Mouse (Mus musculus) lung, adult 2 months (tissue): ENCODE results near the gene Kncn. TPM values are rescaled to one million over a fixed set of nuclear protein-coding genes. Genes with fewer than 3 reads are reported as not detected.

Experiments
- DNase-seq: peaks from one replicate; pipeline ENCODE4 v3.0.0; 2022
- H3K4me1 ChIP-seq: fragments of 200-500 bp; 2 replicates; pipeline ENCODE4 v1.6.1; 2011; ENCODE audit warnings: low read length; ENCODE audit not compliant: control insufficient read depth, insufficient read depth
- H3K4me3 ChIP-seq: fragments of 200-500 bp; replicated peaks from 2 replicates; pipeline ENCODE3; 2011; ENCODE audit warnings: low read depth, mild to moderate bottlenecking, control low read depth, low read length; ENCODE audit errors: extremely low read depth
- CTCF ChIP-seq: fragments of 200-500 bp; IDR thresholded peaks from 2 replicates; pipeline ENCODE4 v1.5.1; 2011; ENCODE audit warnings: mild to moderate bottlenecking, low read length, control low read depth; ENCODE audit not compliant: insufficient read depth
- POLR2A ChIP-seq: fragments of 200-500 bp; IDR thresholded peaks from 2 replicates; pipeline ENCODE4 v1.6.1; 2011; ENCODE audit warnings: low read depth, mild to moderate bottlenecking, control low read depth, low read length, borderline replicate concordance; ENCODE audit errors: extremely low read depth
- WGBS: fragments of 180-500 bp; shearing (Covaris S2); methylation state at CpG from one replicate; pipeline ENCODE4 v1.1.7; 2018; 5-methylcytosine and 5-hydroxymethylcytosine counted together
- polyA plus RNA-seq: library from polyadenylated mRNA; depleted of rRNA; stranded (reverse); fragments of >200 nt; gene quantifications from 2 replicates; pipeline ENCODE4 v1.2.3, GENCODE M21; 2012

Gene Kncn
- polyA plus RNA-seq, 1 experiment: not detected

GRCm38 (mm10) chr4:115894281-115894680 lies 10.1 kb downstream of the Kncn start:
- 23% methylated on average over 3 of the region's 3 CpGs for WGBS
- H3K4me1 ChIP-seq: peaks cover 4% of the 10 kb centered on the region
- no peak overlapping the region for H3K4me3 ChIP-seq
- no peak for DNase-seq
- TF ChIP-seq POLR2A (no peak), CTCF (no peak)

DNA sequence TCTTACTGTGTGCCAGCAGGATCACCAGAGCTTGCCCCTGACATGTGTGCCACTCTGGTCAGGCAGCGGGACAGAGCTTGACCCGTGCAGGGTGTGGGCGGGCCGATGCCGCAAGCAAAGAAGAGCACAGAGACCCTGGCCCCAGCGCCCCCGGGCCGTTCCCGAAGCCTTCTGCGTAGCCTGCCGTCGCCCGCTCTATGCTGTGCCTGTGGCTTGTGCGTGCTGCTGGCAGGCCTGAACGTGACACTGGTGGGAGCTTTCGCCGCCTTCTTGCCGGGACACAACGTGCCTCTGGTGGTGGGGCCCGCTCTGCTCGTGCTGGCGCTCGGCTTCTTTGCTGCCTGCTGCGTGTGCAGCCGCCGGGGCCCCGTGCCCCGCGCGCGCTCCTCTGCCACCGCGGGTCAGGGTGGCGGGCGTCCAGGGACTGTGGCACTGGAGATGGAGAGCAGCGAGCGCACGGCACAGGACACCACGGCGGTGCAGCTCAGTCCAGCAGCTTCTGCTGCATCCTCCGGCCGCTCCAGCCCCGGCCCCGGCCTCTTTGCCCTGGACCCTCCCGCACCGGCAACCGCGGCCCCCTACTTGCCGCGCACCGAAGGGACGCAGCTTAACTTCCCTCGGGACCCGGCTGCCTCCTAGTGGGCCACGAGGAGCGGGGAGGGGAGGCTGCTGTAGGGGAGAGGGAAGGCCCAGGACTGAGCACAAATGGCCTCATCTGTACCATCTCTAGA lies 13.9 kb downstream of the Kncn start:
- peak overlapping the region; percentile 9 for H3K4me3 ChIP-seq
- H3K4me1 ChIP-seq: no peaks in the 10 kb centered on the region
- no peak for TF ChIP-seq POLR2A
- TF ChIP-seq CTCF: 0 out of 2 replicates have a peak, but pooled peaks have one; percentile 7
- 3% methylated on average over 56 of the region's 56 CpGs for WGBS
- DNase-seq: no peak

DNA sequence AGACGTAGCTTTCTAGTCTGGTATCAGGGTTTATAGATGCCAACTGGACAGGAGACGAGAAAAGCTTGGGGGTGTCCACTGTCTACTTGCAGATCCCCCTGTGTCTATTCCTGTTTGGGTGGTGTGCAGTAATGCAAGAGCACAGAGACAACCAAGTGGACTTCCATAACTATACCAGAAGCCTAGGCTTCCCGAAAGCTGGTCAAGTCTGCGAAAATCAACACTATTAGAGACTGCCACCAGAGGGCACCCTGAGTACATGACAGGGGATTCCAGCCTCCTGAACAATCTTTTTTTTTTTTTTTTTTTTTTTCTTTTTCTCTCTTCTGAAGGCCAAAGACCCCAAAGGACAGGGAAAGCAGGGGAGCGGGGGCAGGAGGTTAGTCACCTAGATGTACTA lies 18.6 kb downstream of the Kncn start:
- 15% methylated on average over 5 of the region's 5 CpGs for whole genome bisulfite sequencing
- peak; percentile 76 for DNase-seq
- TF ChIP-seq POLR2A (no peak), CTCF (peak; percentile 57)
- H3K4me3 ChIP-seq: no peak overlapping the region
- no peaks in the 10 kb centered on the region for H3K4me1 ChIP-seq

DNA sequence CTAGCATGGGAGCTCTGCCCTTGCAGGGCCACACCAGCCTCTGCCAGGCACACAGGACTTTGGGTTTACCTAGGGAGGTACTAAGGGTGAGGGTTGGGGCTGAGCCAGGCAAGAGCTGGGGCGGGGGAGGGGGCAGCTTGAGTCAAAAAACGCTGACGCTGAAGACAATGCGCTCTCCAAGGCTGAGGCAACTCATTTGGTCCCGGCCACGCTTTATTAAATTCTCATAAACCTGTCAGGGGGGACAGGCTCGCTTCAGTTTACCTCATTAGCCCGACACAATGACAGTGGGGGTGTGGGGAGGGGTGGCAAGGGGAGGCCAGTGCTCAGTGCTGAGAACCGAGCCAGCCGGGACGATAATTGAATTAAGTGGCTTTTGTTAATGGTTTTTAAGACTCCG lies 20.2 kb downstream of the Kncn start:
- TF ChIP-seq CTCF (no peak), POLR2A (no peak)
- 28% methylated on average over 12 of the region's 12 CpGs for WGBS

GRCm38 (mm10) chr4:115905701-115906100 lies 21.5 kb downstream of the Kncn start:
- no peak for DNase-seq
- Histone ChIP-seq H3K4me3 (no peak overlapping the region), H3K4me1 (no peaks in the 10 kb centered on the region)
- 35% methylated on average over 7 of the region's 7 CpGs for WGBS
- no peak for TF ChIP-seq CTCF
- TF ChIP-seq POLR2A: no peak

More for the DNA sequence above, 20.2 kb downstream of the Kncn start:
- DNase-seq: no peak
- no peak overlapping the region for H3K4me3 ChIP-seq
- H3K4me1 ChIP-seq: no peaks in the 10 kb centered on the region

- TF ChIP-seq CTCF (no peak), POLR2A (no peak)
- H3K4me1 ChIP-seq: no peaks in the 10 kb centered on the region
- DNase-seq: no peak
- no peak overlapping the region for H3K4me3 ChIP-seq
- 58% methylated on average over 3 of the region's 3 CpGs for WGBS
Observed at GRCm38 (mm10) chr4:115906791-115907190, 22.6 kb downstream of the Kncn start.

- WGBS: 55% methylated on average over 1 of the region's 1 CpGs
- H3K4me1 ChIP-seq: no peaks in the 10 kb centered on the region
- no peak for TF ChIP-seq CTCF
- no peak for TF ChIP-seq POLR2A
- DNase-seq: no peak
- no peak overlapping the region for H3K4me3 ChIP-seq
Observed at GRCm38 (mm10) chr4:115907994-115908393, 23.8 kb downstream of the Kncn start.

DNA sequence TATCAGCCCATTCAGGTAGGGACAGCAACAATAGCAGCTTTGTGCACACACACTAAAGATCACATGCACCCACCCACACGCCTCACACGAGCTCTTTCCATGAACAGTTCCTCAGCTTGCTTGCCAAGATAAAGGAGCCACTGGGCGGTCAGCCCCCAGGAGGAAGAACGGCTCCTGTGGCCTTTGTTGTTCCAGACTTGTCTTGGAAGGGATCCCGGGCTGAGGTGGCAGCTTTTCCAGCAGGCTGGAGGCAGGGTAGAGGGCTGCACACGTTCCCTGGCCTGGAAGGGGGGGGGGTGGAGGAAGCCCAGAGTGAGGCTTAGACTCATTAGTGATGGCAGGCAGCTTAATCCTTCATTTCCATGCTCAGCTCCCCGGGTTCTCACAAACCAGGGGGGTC lies 24.4 kb downstream of the Kncn start:
- DNase-seq: no peak
- TF ChIP-seq CTCF (no peak), POLR2A (no peak)
- WGBS: 8% methylated on average over 7 of the region's 7 CpGs
- no peaks in the 10 kb centered on the region for H3K4me1 ChIP-seq
- H3K4me3 ChIP-seq: no peak overlapping the region

- H3K4me1 ChIP-seq: no peaks in the 10 kb centered on the region
- WGBS: 21% methylated on average over 4 of the region's 4 CpGs
- DNase-seq: no peak
- no peak overlapping the region for H3K4me3 ChIP-seq
- TF ChIP-seq POLR2A (no peak), CTCF (no peak)
Observed at GRCm38 (mm10) chr4:115911586-115911985, 27.4 kb downstream of the Kncn start.

- no peak for DNase-seq
- WGBS: 76% methylated on average over 16 of the region's 16 CpGs
- TF ChIP-seq POLR2A (no peak), CTCF (no peak)
Observed at GRCm38 (mm10) chr4:115919911-115920310, 35.7 kb downstream of the Kncn start.

More at GRCm38 (mm10) chr4:115919911-115920310, 35.7 kb downstream of the Kncn start:
- Histone ChIP-seq H3K4me1 (no peaks in the 10 kb centered on the region), H3K4me3 (no peak overlapping the region)
